Mouse (Mus musculus) ES-Bruce4 (cell line): ENCODE data around the gene Cadm3.

Source experiments
- CTCF ChIP-seq: IDR thresholded peaks from one replicate; pipeline ENCODE4 v1.8.1; 2011; ENCODE audit warnings: low read depth, low read length
- POLR2A ChIP-seq: IDR thresholded peaks from one replicate; pipeline ENCODE4 v1.8.1; 2011; ENCODE audit warnings: low read length; ENCODE audit not compliant: insufficient read depth

GRCm38 (mm10) chr1:173355107-173355846 is 12.2 kb downstream of the Cadm3 start:
- no peak for TF ChIP-seq CTCF
- TF ChIP-seq POLR2A, result no peak
